Mouse (Mus musculus): ENCODE data around the gene Arl3. TPM values are rescaled to one million over a fixed set of nuclear protein-coding genes. Genes with fewer than 3 reads are reported as not detected.

The Arl3 gene
- polyA plus RNA-seq, 2 experiments from 2014 or later = 22.1 to 24.5 TPM

- no peak for ATAC-seq
Measured at GRCm38 (mm10) chr19:46532031-46532688, 40.8 kb downstream of the Arl3 start.

- no peak for ATAC-seq
Measured at GRCm38 (mm10) chr19:46531071-46532030, 41.6 kb downstream of the Arl3 start.

- ATAC-seq = no peak
Measured at GRCm38 (mm10) chr19:46530449-46530990, 42.5 kb downstream of the Arl3 start.

GRCm38 (mm10) chr19:46529601-46530448 is 43.2 kb downstream of the Arl3 start:
- ATAC-seq = no peak

- ATAC-seq = no peak
Measured at GRCm38 (mm10) chr19:46528529-46529213, 44.3 kb downstream of the Arl3 start.

- no peak for ATAC-seq
Measured at GRCm38 (mm10) chr19:46527632-46528528, 45.1 kb downstream of the Arl3 start.

- ATAC-seq = no peak
Measured at GRCm38 (mm10) chr19:46525691-46526631, 47.0 kb downstream of the Arl3 start.

- ATAC-seq = no peak
Measured at GRCm38 (mm10) chr19:46524601-46525321, 48.2 kb downstream of the Arl3 start.

- ATAC-seq = no peak
Measured at GRCm38 (mm10) chr19:46524152-46524544, 48.9 kb downstream of the Arl3 start.

GRCm38 (mm10) chr19:46523480-46524151 is 49.4 kb downstream of the Arl3 start:
- no peak for ATAC-seq

GRCm38 (mm10) chr19:46523131-46523479 is 49.9 kb downstream of the Arl3 start:
- ATAC-seq = no peak

GRCm38 (mm10) chr19:46522433-46523044 is 50.5 kb downstream of the Arl3 start:
- ATAC-seq = no peak

GRCm38 (mm10) chr19:46521698-46522097 is 51.3 kb downstream of the Arl3 start:
- ATAC-seq = no peak

- no peak for ATAC-seq
Measured at GRCm38 (mm10) chr19:46518828-46519621, 54.0 kb downstream of the Arl3 start.

GRCm38 (mm10) chr19:46518352-46518787 is 54.6 kb downstream of the Arl3 start:
- peak; percentile 55 for ATAC-seq

GRCm38 (mm10) chr19:46517529-46518351 is 55.3 kb downstream of the Arl3 start:
- ATAC-seq = no peak

All from activated CD4-positive, CD25-positive, alpha-beta regulatory T cell, adult 4 months (primary cell).